9 mouse cellular contexts compared by ENCODE assay signal in the genomic region with DNA sequence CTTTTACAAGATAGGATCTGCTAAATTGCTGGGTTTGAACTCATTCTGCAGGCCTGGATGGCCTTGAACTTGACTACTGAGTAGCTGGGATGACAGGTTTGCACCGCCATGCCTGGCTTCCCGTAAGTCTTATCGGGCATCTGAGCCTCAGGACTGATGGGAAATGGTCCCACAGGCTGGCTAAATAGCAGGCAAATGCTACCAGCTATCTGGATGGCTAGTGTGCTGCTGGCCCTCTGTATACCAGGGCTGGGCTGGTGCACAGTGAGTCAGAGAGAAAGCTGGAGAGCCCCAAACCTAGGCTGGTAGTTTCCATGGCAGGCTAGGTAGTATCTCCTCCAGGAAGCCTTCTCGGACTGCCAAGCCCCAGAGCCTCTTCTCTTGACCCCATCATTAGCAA. TPM values are rescaled to one million over a fixed set of nuclear protein-coding genes. Genes with fewer than 3 reads are reported as not detected.
DNase-seq lines count a peak whose midpoint lies in the region; ATAC-seq and TF ChIP-seq lines count a peak whose summit lies in the region.
"Had no signal": no experiment of that assay in that cellular context is flagged by ENCODE, and none has a peak within 500 bp of the region (broad histone marks: within the 10 kb centered on the region; RNA-seq: fewer than 3 reads in every experiment).

No protein-coding gene starts in this region.

- H3K9me3 ChIP-seq in heart, embryonic 12.5 days (replicated peaks), result no peaks in the 10 kb centered on the region
- no peaks in the 10 kb centered on the region for H3K9me3 ChIP-seq in liver, embryonic 12.5 days (replicated peaks)

- peaks cover 82% of the 10 kb centered on the region for H3K4me1 ChIP-seq in heart, embryonic 12.5 days (replicated peaks)
- H3K4me1 ChIP-seq in spleen, adult 2 months (ENCODE audit: control insufficient read depth, insufficient read depth, insufficient read length), result peaks cover 42% of the 10 kb centered on the region
- H3K4me1 ChIP-seq in liver, embryonic 12.5 days, result peaks cover 96% of the 10 kb centered on the region

- 77% methylated on average over 4 of the region's 4 CpGs for WGBS in heart, embryonic 12.5 days
- WGBS in spleen, adult 2 months, result 85% methylated on average over 4 of the region's 4 CpGs
- WGBS in liver, embryonic 12.5 days (ENCODE audit: insufficient replicate concordance), result 33% methylated on average over 4 of the region's 4 CpGs

- H3K4me3 ChIP-seq in heart, embryonic 12.5 days, result no peak overlapping the region
- no peak overlapping the region for H3K4me3 ChIP-seq in spleen, adult 2 months (ENCODE audit: extremely low read depth, insufficient read depth, insufficient read length)
- peak overlapping the region; percentile 33 for H3K4me3 ChIP-seq in liver, embryonic 12.5 days

- no peak for ATAC-seq in heart, embryonic 12.5 days (ENCODE audit: insufficient number of reproducible peaks, low FRiP score)
- ATAC-seq in liver, embryonic 12.5 days, result no peak

- no peak for DNase-seq in heart, postnatal 14 days
- DNase-seq in spleen, adult 2 months (ENCODE audit: low read depth in 1 of 2, low spot score in 2 of 2), result no peak
- no peak for DNase-seq in spleen, postnatal 4 days (ENCODE audit: low spot score in 2 of 2)
- DNase-seq in adrenal gland, postnatal 25 days, result no peak
- DNase-seq in ovary, postnatal 36 days (ENCODE audit: low spot score), result no peak
- no peak for DNase-seq in cerebellum, adult 9-11 months
- DNase-seq: right cerebral cortex, adult 18-20 months had no signal

- no peak for TF ChIP-seq POLR2A in spleen, adult 2 months (IDR thresholded peaks at IDR 0.05; ENCODE audit: low read depth, low read length)

- H3K27ac ChIP-seq in heart, embryonic 12.5 days (ENCODE audit: poor library complexity, severe bottlenecking), result peak overlapping the region; percentile 70
- H3K27ac ChIP-seq in spleen, adult 2 months (ENCODE audit: insufficient read depth, low read length), result 0 out of 2 replicates have a peak overlapping the region, but pooled peaks have one; percentile 44
- peak overlapping the region; percentile 93 for H3K27ac ChIP-seq in liver, embryonic 12.5 days

- no peak for TF ChIP-seq CTCF in spleen, adult 2 months (IDR thresholded peaks at IDR 0.05; ENCODE audit: extremely low read depth, insufficient read depth, insufficient read length, insufficient replicate concordance)

- H3K4me2 ChIP-seq in heart, embryonic 12.5 days, result peak overlapping the region; percentile 82; the same call in 1 of the 2 replicates
- H3K4me2 ChIP-seq in liver, embryonic 12.5 days, result peak overlapping the region; percentile 99

- no peaks in the 10 kb centered on the region for H3K27me3 ChIP-seq in heart, embryonic 12.5 days (replicated peaks)
- H3K27me3 ChIP-seq in spleen, adult 2 months (ENCODE audit: control insufficient read depth, insufficient read depth, low read length), result no peaks in the 10 kb centered on the region
- no peaks in the 10 kb centered on the region for H3K27me3 ChIP-seq in liver, embryonic 12.5 days (replicated peaks)

- H3K36me3 ChIP-seq in heart, embryonic 12.5 days, result peaks cover 21% of the 10 kb centered on the region
- no peaks in the 10 kb centered on the region for H3K36me3 ChIP-seq in spleen, adult 2 months (ENCODE audit: control insufficient read depth, insufficient read depth, low read length)
- H3K36me3 ChIP-seq in liver, embryonic 12.5 days, result peaks cover 10% of the 10 kb centered on the region

- H3K9ac ChIP-seq in heart, embryonic 12.5 days, result peak overlapping the region; percentile 28; the same call in 1 of the 2 replicates
- peak overlapping the region; percentile 67 for H3K9ac ChIP-seq in liver, embryonic 12.5 days

- intact Hi-C loops in heart, postnatal 14 days (cut with DNase I), result no loop called here

RNA-seq across cellular contexts. Expression of a gene that starts 3.4 kb away (rescaled TPM):
- 36.3 and 38.0 TPM in 2 replicates for polyA plus RNA-seq in heart, embryonic 12.5 days (2016; fragmentation: Nextera tagmentation; extraction: Ambion mirVana)
- 10 to 100 TPM; 31.6 to 31.9 TPM for total RNA-seq in heart, postnatal 14 days (2021)
- 95.1 and 118 TPM in 2 replicates for polyA plus RNA-seq in spleen, adult 2 months (2012; rRNA removed)
- polyA plus RNA-seq in liver, embryonic 12.5 days (2016; fragmentation: Nextera tagmentation; extraction: Ambion mirVana), result 13.0 and 15.6 TPM in 2 replicates
- total RNA-seq in adrenal gland, postnatal 25 days (2021), result 121 and 195 TPM in 2 replicates

RNA-seq across cellular contexts. Expression of a gene that starts 38.3 kb away (rescaled TPM):
- 2.9 and 4.3 TPM in 2 replicates for polyA plus RNA-seq in heart, embryonic 12.5 days (2016; fragmentation: Nextera tagmentation; extraction: Ambion mirVana)
- 10 to 100 TPM; 18.1 to 22.4 TPM for total RNA-seq in heart, postnatal 14 days (2021)
- polyA plus RNA-seq in spleen, adult 2 months (2012; rRNA removed), result 165 and 240 TPM in 2 replicates
- 7.4 and 8.3 TPM in 2 replicates for polyA plus RNA-seq in liver, embryonic 12.5 days (2016; fragmentation: Nextera tagmentation; extraction: Ambion mirVana)
- 9.6 and 16.8 TPM in 2 replicates for total RNA-seq in adrenal gland, postnatal 25 days (2021)

RNA-seq across cellular contexts. Expression of a gene that starts 56.7 kb away (rescaled TPM):
- polyA plus RNA-seq in heart, embryonic 12.5 days (2016; fragmentation: Nextera tagmentation; extraction: Ambion mirVana), result 12.4 and 15.7 TPM in 2 replicates
- 10 to 100 TPM in 1 of 2 experiments, 1 to 10 TPM in 1; 8.1 to 10.2 TPM for total RNA-seq in heart, postnatal 14 days (2021)
- polyA plus RNA-seq in spleen, adult 2 months (2012; rRNA removed), result 12.2 and 12.5 TPM in 2 replicates
- polyA plus RNA-seq in liver, embryonic 12.5 days (2016; fragmentation: Nextera tagmentation; extraction: Ambion mirVana), result 7.0 and 7.9 TPM in 2 replicates
- 21.9 and 36.2 TPM in 2 replicates for total RNA-seq in adrenal gland, postnatal 25 days (2021)

RNA-seq across cellular contexts. Expression of a gene that starts 59.4 kb away (rescaled TPM):
- polyA plus RNA-seq in heart, embryonic 12.5 days (2016; fragmentation: Nextera tagmentation; extraction: Ambion mirVana), result 14.6 and 15.5 TPM in 2 replicates
- total RNA-seq in heart, postnatal 14 days (2021), result 10 to 100 TPM in 1 of 2 experiments, 1 to 10 TPM in 1; 8.6 to 10.8 TPM
- 28.3 and 40.5 TPM in 2 replicates for polyA plus RNA-seq in spleen, adult 2 months (2012; rRNA removed)
- polyA plus RNA-seq in liver, embryonic 12.5 days (2016; fragmentation: Nextera tagmentation; extraction: Ambion mirVana), result 10.6 and 12.2 TPM in 2 replicates
- 24.7 and 29.4 TPM in 2 replicates for total RNA-seq in adrenal gland, postnatal 25 days (2021)

Comparison
In these comparisons a context has a peak if more than half of its experiments do, and no peak if none do; other contexts are left out.
1. RNA of a gene that starts 38.3 kb away (polyA plus RNA-seq): 165 to 240 TPM in spleen, adult 2 months; 7.4 to 8.3 TPM in liver, embryonic 12.5 days and 2.9 to 4.3 TPM in heart, embryonic 12.5 days; every median in the first group is over 10 times any median in the second.
2. Peak in every context shown above with its lines, with median percentiles within 50 percentile points of each other: H3K27ac ChIP-seq.